Mouse (Mus musculus) G1E-ER4 (cell line): ENCODE data around the gene Slc2a13. TPM values are rescaled to one million over a fixed set of nuclear protein-coding genes. Genes with fewer than 3 reads are reported as not detected.

Source experiments
- GATA1 ChIP-seq: IDR thresholded peaks from one replicate; pipeline ENCODE4 v1.8.0; 2012; ENCODE audit warnings: low read length, inconsistent platforms
- polyA plus RNA-seq: library from polyadenylated mRNA; stranded (reverse); fragments of >175 nt; gene quantifications from 2 replicates; pipeline ENCODE4 v1.2.3, GENCODE M21; 2012

Gene Slc2a13
- polyA plus RNA-seq, 1 experiment: not detected

GRCm38 (mm10) chr15:91544586-91544985 is 28.5 kb downstream of the Slc2a13 start:
- no peak for TF ChIP-seq GATA1

- TF ChIP-seq GATA1: no peak
Observed at GRCm38 (mm10) chr15:91538439-91538838, 34.6 kb downstream of the Slc2a13 start.

- no peak for TF ChIP-seq GATA1
Observed at GRCm38 (mm10) chr15:91526876-91527275, 46.2 kb downstream of the Slc2a13 start.

- TF ChIP-seq GATA1: no peak
Observed at GRCm38 (mm10) chr15:91526166-91526565, 46.9 kb downstream of the Slc2a13 start.

GRCm38 (mm10) chr15:91524451-91524850 is 48.6 kb downstream of the Slc2a13 start:
- TF ChIP-seq GATA1: no peak

GRCm38 (mm10) chr15:91503291-91503690 is 69.8 kb downstream of the Slc2a13 start:
- no peak for TF ChIP-seq GATA1

GRCm38 (mm10) chr15:91502661-91503060 is 70.4 kb downstream of the Slc2a13 start:
- TF ChIP-seq GATA1: no peak

- TF ChIP-seq GATA1: no peak
Observed at GRCm38 (mm10) chr15:91502235-91502634, 70.8 kb downstream of the Slc2a13 start.

- no peak for TF ChIP-seq GATA1
Observed at GRCm38 (mm10) chr15:91495014-91495413, 78.0 kb downstream of the Slc2a13 start.

GRCm38 (mm10) chr15:91479924-91480615 is 93.0 kb downstream of the Slc2a13 start:
- TF ChIP-seq GATA1: no peak

- no peak for TF ChIP-seq GATA1
Observed at GRCm38 (mm10) chr15:91477766-91478165, 95.3 kb downstream of the Slc2a13 start.

- no peak for TF ChIP-seq GATA1
Observed at GRCm38 (mm10) chr15:91473690-91474409, 99.2 kb downstream of the Slc2a13 start.

GRCm38 (mm10) chr15:91465331-91465730 is 107.7 kb downstream of the Slc2a13 start:
- no peak for TF ChIP-seq GATA1

GRCm38 (mm10) chr15:91463857-91464435 is 109.1 kb downstream of the Slc2a13 start:
- TF ChIP-seq GATA1: no peak

GRCm38 (mm10) chr15:91463026-91463661 is 109.9 kb downstream of the Slc2a13 start:
- no peak for TF ChIP-seq GATA1

- no peak for TF ChIP-seq GATA1
Observed at GRCm38 (mm10) chr15:91461940-91462339, 111.1 kb downstream of the Slc2a13 start.
